Mouse (Mus musculus) cerebellum, postnatal 10 days (tissue): ENCODE measurements around the gene Pprc1.

Experiments used
- DNase-seq, 2 experiments: peaks; one replicate each; pipeline ENCODE4 v3.0.0; 2021; ENCODE audit warnings: mixed read lengths in 2 of 2

Pprc1 gene

GRCm38 (mm10) chr19:46056947-46057607, 12.4 kb downstream of the Pprc1 start:
- DNase-seq: peak; percentile 83 to 87

- DNase-seq: no peak
These were observed 13.8 kb downstream of the Pprc1 start for GRCm38 (mm10) chr19:46058466-46058865.

- no peak for DNase-seq
These were observed 16.2 kb downstream of the Pprc1 start for GRCm38 (mm10) chr19:46060845-46061244.

GRCm38 (mm10) chr19:46068054-46068453, 23.4 kb downstream of the Pprc1 start:
- DNase-seq: no peak

- no peak for DNase-seq
These were observed 28.6 kb downstream of the Pprc1 start for GRCm38 (mm10) chr19:46073285-46073684.

GRCm38 (mm10) chr19:46074266-46074665, 29.6 kb downstream of the Pprc1 start:
- no peak for DNase-seq

- peak; percentile 99 for DNase-seq
These were observed 31.2 kb downstream of the Pprc1 start, which contains the start of gene Nolc1 for GRCm38 (mm10) chr19:46075616-46076607. TSS of gene Nolc1 (plus strand) at chr19:46075863.

- no peak for DNase-seq
These were observed 33.8 kb downstream of the Pprc1 start for GRCm38 (mm10) chr19:46078535-46078934.

GRCm38 (mm10) chr19:46085185-46085584, 40.5 kb downstream of the Pprc1 start:
- no peak for DNase-seq

- DNase-seq: peak; percentile 58 to 69
These were observed 41.7 kb downstream of the Pprc1 start for GRCm38 (mm10) chr19:46086337-46086736.

GRCm38 (mm10) chr19:46087871-46088270, 43.2 kb downstream of the Pprc1 start:
- DNase-seq: peak; percentile 40 to 62

GRCm38 (mm10) chr19:46091641-46092040, 47.0 kb downstream of the Pprc1 start:
- no peak for DNase-seq

- DNase-seq: no peak
These were observed 49.5 kb downstream of the Pprc1 start for GRCm38 (mm10) chr19:46094144-46094543.

- no peak for DNase-seq
These were observed 50.6 kb downstream of the Pprc1 start for GRCm38 (mm10) chr19:46095291-46095690.

GRCm38 (mm10) chr19:46096396-46096795, 51.7 kb downstream of the Pprc1 start:
- no peak for DNase-seq

GRCm38 (mm10) chr19:46099561-46099960, 54.9 kb downstream of the Pprc1 start:
- no peak for DNase-seq

GRCm38 (mm10) chr19:46103437-46104186, 58.9 kb downstream of the Pprc1 start:
- peak; percentile 38 to 51 for DNase-seq

GRCm38 (mm10) chr19:46104187-46104557, 59.5 kb downstream of the Pprc1 start:
- DNase-seq: no peak

- DNase-seq: no peak
These were observed 65.5 kb downstream of the Pprc1 start for GRCm38 (mm10) chr19:46110214-46110613.

- no peak for DNase-seq
These were observed 66.1 kb downstream of the Pprc1 start for GRCm38 (mm10) chr19:46110781-46111180.

- no peak for DNase-seq
These were observed 69.9 kb downstream of the Pprc1 start for GRCm38 (mm10) chr19:46114617-46115016.

GRCm38 (mm10) chr19:46119458-46119857, 74.8 kb downstream of the Pprc1 start:
- no peak for DNase-seq

- DNase-seq: no peak
These were observed 76.2 kb downstream of the Pprc1 start for GRCm38 (mm10) chr19:46120872-46121271.
